Mouse (Mus musculus): ENCODE results near the gene Smdt1.

DNA sequence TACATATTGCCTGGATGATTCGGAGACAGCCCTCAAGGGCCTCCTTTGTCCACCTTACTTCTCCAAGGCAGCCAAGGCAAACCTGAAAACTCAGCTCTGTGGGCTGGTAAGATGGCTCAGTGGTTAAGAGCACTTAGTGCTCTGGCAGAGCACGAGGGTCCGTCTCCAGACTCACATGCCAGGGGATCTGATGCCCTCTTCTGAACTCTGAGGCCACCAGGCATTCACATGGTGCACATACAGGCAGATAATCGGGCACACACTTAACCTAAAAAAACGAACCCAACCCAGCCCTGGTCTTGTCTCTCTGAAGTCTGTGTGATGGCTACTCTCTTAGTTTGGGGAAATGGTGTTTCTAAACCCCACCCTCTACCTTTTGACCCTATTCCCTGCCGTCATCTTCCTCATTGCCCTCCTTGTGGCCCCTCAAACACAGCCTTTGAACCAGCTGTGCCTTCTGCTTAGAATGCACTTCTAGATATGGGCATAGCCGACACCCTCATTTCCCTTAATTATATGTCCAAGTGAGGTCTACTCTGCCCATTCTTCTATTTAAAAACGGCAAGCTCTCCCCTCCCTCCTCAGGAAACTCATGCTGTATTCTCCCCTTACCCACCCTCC, 985 bp downstream of the Smdt1 start:
- TF ChIP-seq CTCF (IDR thresholded peaks at IDR 0.05; ENCODE audit: low read depth) (no peak), EP300 (IDR thresholded peaks at IDR 0.05; ENCODE audit: low read depth) (no peak)
